Mouse (Mus musculus) heart, embryonic 11.5 days (tissue): ENCODE data around the gene Slc36a3. TPM values are rescaled to one million over a fixed set of nuclear protein-coding genes. Genes with fewer than 3 reads are reported as not detected.

Experiments used
- ATAC-seq: fragments of 200-750 bp; cut with Nextera tagmentation; replicated peaks from 2 replicates; pipeline ENCODE4 v1.8.0; 2017; ENCODE audit warnings: moderate library complexity; ENCODE audit not compliant: insufficient number of reproducible peaks, low FRiP score, low TSS enrichment
- H3K27ac ChIP-seq: fragments of 300-500 bp; sonication (generic); 2 replicates; pipeline ENCODE4 v1.5.1; 2014; ENCODE audit warnings: mild to moderate bottlenecking, low read depth, low read length
- H3K27me3 ChIP-seq: fragments of 300-500 bp; sonication (generic); 2 replicates; pipeline ENCODE4 v1.6.1; 2014; ENCODE audit warnings: mild to moderate bottlenecking, low read length, mixed read lengths; ENCODE audit not compliant: control insufficient read depth, insufficient read depth
- H3K36me3 ChIP-seq: fragments of 300-500 bp; sonication (generic); 2 replicates; pipeline ENCODE4 v1.6.1; 2014; ENCODE audit warnings: mild to moderate bottlenecking, low read length, moderate library complexity, mixed read lengths; ENCODE audit not compliant: control insufficient read depth, insufficient read depth
- H3K4me1 ChIP-seq: fragments of 300-500 bp; sonication (generic); 2 replicates; pipeline ENCODE4 v1.6.1; 2014; ENCODE audit warnings: low read length; ENCODE audit not compliant: control insufficient read depth, insufficient read depth
- H3K4me2 ChIP-seq: fragments of 300-500 bp; sonication (generic); 2 replicates; pipeline ENCODE4 v1.6.1; 2014; ENCODE audit warnings: mild to moderate bottlenecking, moderate library complexity
- H3K4me3 ChIP-seq: fragments of 300-500 bp; sonication (generic); 2 replicates; pipeline ENCODE4 v1.5.1; 2014; ENCODE audit warnings: low read depth, low read length
- H3K9ac ChIP-seq: fragments of 300-500 bp; sonication (generic); 2 replicates; pipeline ENCODE4 v1.6.1; 2014; ENCODE audit warnings: mild to moderate bottlenecking, low read depth, low read length, moderate library complexity
- H3K9me3 ChIP-seq: fragments of 300-500 bp; sonication (generic); replicated peaks from 2 replicates; pipeline ENCODE4 v1.6.1; 2016; ENCODE audit warnings: low read length; ENCODE audit not compliant: control insufficient read depth
- WGBS: fragments of 180-500 bp; shearing (Covaris S2); extraction: QIAGEN DNeasy Blood & Tissue Kit; methylation state at CpG from one replicate; pipeline ENCODE4 v1.1.7; 2014; ENCODE audit not compliant: insufficient replicate concordance; 5-methylcytosine and 5-hydroxymethylcytosine counted together
- polyA plus RNA-seq: library from polyadenylated mRNA; unstranded; fragments of >200 nt; fragmentation: Nextera tagmentation; extraction: Ambion mirVana; gene quantifications from 2 replicates; pipeline ENCODE4 v1.2.1, GENCODE M21; 2014

Gene Slc36a3
- polyA plus RNA-seq, 1 experiment from 2014 or later: not detected

- no peak overlapping the region for H3K4me3 ChIP-seq
- no peaks in the 10 kb centered on the region for H3K36me3 ChIP-seq
- H3K9me3 ChIP-seq: no peaks in the 10 kb centered on the region
- H3K27ac ChIP-seq: no peak overlapping the region
- no peak overlapping the region for H3K4me2 ChIP-seq
- no peaks in the 10 kb centered on the region for H3K4me1 ChIP-seq
- 83% methylated on average over 5 of the region's 5 CpGs for WGBS
- no peak for ATAC-seq
- H3K27me3 ChIP-seq: no peaks in the 10 kb centered on the region
- H3K9ac ChIP-seq: no peak overlapping the region
Observed at GRCm38 (mm10) chr11:55134871-55135270, 16.6 kb downstream of the Slc36a3 start.

GRCm38 (mm10) chr11:55134407-55134806, 17.1 kb downstream of the Slc36a3 start:
- Histone ChIP-seq H3K4me2 (no peak overlapping the region), H3K9me3 (no peaks in the 10 kb centered on the region), H3K36me3 (no peaks in the 10 kb centered on the region), H3K4me3 (no peak overlapping the region), H3K27ac (no peak overlapping the region), H3K4me1 (no peaks in the 10 kb centered on the region), H3K27me3 (no peaks in the 10 kb centered on the region), H3K9ac (no peak overlapping the region)
- WGBS: 86% methylated on average over 1 of the region's 1 CpGs
- ATAC-seq: no peak

GRCm38 (mm10) chr11:55133204-55133603, 18.3 kb downstream of the Slc36a3 start:
- Histone ChIP-seq H3K4me2 (no peak overlapping the region), H3K4me1 (no peaks in the 10 kb centered on the region), H3K9ac (no peak overlapping the region), H3K4me3 (no peak overlapping the region), H3K27me3 (no peaks in the 10 kb centered on the region), H3K36me3 (no peaks in the 10 kb centered on the region), H3K27ac (no peak overlapping the region), H3K9me3 (no peaks in the 10 kb centered on the region)
- ATAC-seq: no peak
- WGBS: 71% methylated on average over 1 of the region's 1 CpGs

GRCm38 (mm10) chr11:55131946-55132345, 19.6 kb downstream of the Slc36a3 start:
- H3K27ac ChIP-seq: no peak overlapping the region
- H3K27me3 ChIP-seq: no peaks in the 10 kb centered on the region
- ATAC-seq: no peak
- no peak overlapping the region for H3K4me2 ChIP-seq
- no peak overlapping the region for H3K9ac ChIP-seq
- H3K4me3 ChIP-seq: no peak overlapping the region
- H3K4me1 ChIP-seq: no peaks in the 10 kb centered on the region
- 67% methylated on average over 1 of the region's 1 CpGs for WGBS
- H3K9me3 ChIP-seq: no peaks in the 10 kb centered on the region
- no peaks in the 10 kb centered on the region for H3K36me3 ChIP-seq

GRCm38 (mm10) chr11:55131077-55131742, 20.3 kb downstream of the Slc36a3 start:
- WGBS: 81% methylated on average over 11 of the region's 11 CpGs
- H3K4me2 ChIP-seq: no peak overlapping the region
- H3K9me3 ChIP-seq: no peaks in the 10 kb centered on the region
- H3K27me3 ChIP-seq: no peaks in the 10 kb centered on the region
- H3K9ac ChIP-seq: no peak overlapping the region
- H3K36me3 ChIP-seq: no peaks in the 10 kb centered on the region
- no peak overlapping the region for H3K4me3 ChIP-seq
- no peaks in the 10 kb centered on the region for H3K4me1 ChIP-seq
- ATAC-seq: peak; percentile 22; the same call in 1 of the 2 replicates
- H3K27ac ChIP-seq: no peak overlapping the region

- no peak overlapping the region for H3K27ac ChIP-seq
- no peaks in the 10 kb centered on the region for H3K27me3 ChIP-seq
- H3K9ac ChIP-seq: no peak overlapping the region
- no peak overlapping the region for H3K4me3 ChIP-seq
- ATAC-seq: no peak
- H3K36me3 ChIP-seq: no peaks in the 10 kb centered on the region
- no peaks in the 10 kb centered on the region for H3K9me3 ChIP-seq
- no peak overlapping the region for H3K4me2 ChIP-seq
- 70% methylated on average over 3 of the region's 3 CpGs for WGBS
- H3K4me1 ChIP-seq: no peaks in the 10 kb centered on the region
Observed at GRCm38 (mm10) chr11:55128411-55128810, 23.1 kb downstream of the Slc36a3 start.

- Histone ChIP-seq H3K4me2 (no peak overlapping the region), H3K36me3 (no peaks in the 10 kb centered on the region), H3K27ac (no peak overlapping the region), H3K27me3 (no peaks in the 10 kb centered on the region), H3K4me3 (no peak overlapping the region), H3K4me1 (no peaks in the 10 kb centered on the region), H3K9ac (no peak overlapping the region), H3K9me3 (no peaks in the 10 kb centered on the region)
- 68% methylated on average over 6 of the region's 6 CpGs for WGBS
- ATAC-seq: no peak
Observed at GRCm38 (mm10) chr11:55127937-55128336, 23.6 kb downstream of the Slc36a3 start.

- Histone ChIP-seq H3K36me3 (no peaks in the 10 kb centered on the region), H3K4me2 (no peak overlapping the region), H3K9me3 (no peaks in the 10 kb centered on the region), H3K27ac (no peak overlapping the region), H3K4me3 (no peak overlapping the region), H3K9ac (no peak overlapping the region), H3K4me1 (no peaks in the 10 kb centered on the region), H3K27me3 (no peaks in the 10 kb centered on the region)
- no peak for ATAC-seq
- WGBS: 69% methylated on average over 3 of the region's 3 CpGs
Observed at GRCm38 (mm10) chr11:55126663-55127062, 24.8 kb downstream of the Slc36a3 start.

GRCm38 (mm10) chr11:55121430-55121829, 30.1 kb downstream of the Slc36a3 start:
- 77% methylated on average over 1 of the region's 1 CpGs for WGBS
- Histone ChIP-seq H3K27me3 (no peaks in the 10 kb centered on the region), H3K4me1 (no peaks in the 10 kb centered on the region), H3K36me3 (no peaks in the 10 kb centered on the region), H3K9me3 (peaks cover 2% of the 10 kb centered on the region; the same call in 1 of the 2 replicates), H3K27ac (no peak overlapping the region), H3K4me2 (no peak overlapping the region), H3K4me3 (no peak overlapping the region), H3K9ac (no peak overlapping the region)
- no peak for ATAC-seq
